Mouse (Mus musculus): ENCODE results near the gene Bicd2. TPM values are rescaled to one million over a fixed set of nuclear protein-coding genes. Genes with fewer than 3 reads are reported as not detected.
A peak's percentile ranks its signal among the peaks of the same experiment; 100 is the strongest.

The Bicd2 gene
- polyA plus RNA-seq, 1 experiment from 2014 or later: 30.1 TPM

DNA sequence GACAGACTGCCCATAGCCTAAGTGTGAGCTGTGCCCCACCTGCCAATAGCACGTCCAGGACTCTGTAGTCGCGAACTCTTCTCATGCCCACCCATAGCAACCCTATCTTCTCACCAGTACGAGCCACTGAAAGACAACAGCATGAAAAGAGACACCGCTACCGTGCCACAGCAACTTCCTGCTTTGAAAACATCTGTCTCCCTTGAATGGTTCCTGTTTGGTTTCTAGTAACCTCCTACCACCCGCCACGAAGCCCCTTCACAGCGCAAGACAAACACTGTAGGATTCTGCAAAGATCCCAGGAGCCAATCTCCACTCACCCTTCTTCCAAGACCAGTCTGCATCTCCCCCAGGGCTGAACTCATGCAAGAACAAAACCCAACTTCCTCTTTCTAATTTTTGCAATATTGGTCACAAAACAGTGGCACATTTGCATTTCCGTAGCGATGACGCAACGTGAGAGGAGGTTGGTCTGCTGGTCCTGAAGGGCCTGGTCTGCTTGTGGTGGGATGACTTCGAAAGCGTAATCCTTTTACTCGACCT lies 32.5 kb upstream of the Bicd2 start:
- Histone ChIP-seq H3K9ac (replicated peaks; ENCODE audit: low read depth, low read length) (no peak overlapping the region), H3K4me3 (replicated peaks; ENCODE audit: low read length) (no peak overlapping the region), H3K36me3 (ENCODE audit: control insufficient read depth, insufficient read depth) (no peaks in the 10 kb centered on the region; the same call in 1 of the 2 replicates), H3K27ac (ENCODE audit: low read length) (no peak overlapping the region), H3K27me3 (replicated peaks; ENCODE audit: control insufficient read depth, insufficient read depth, low read length) (no peaks in the 10 kb centered on the region), H3K9me3 (ENCODE audit: control insufficient read depth, low read length) (no peaks in the 10 kb centered on the region), H3K4me2 (ENCODE audit: low read length) (no peak overlapping the region), H3K4me1 (replicated peaks; ENCODE audit: control insufficient read depth, insufficient read depth, low read length) (peaks cover 4% of the 10 kb centered on the region)
- no peak for ATAC-seq
- WGBS: 89% methylated on average over 16 of the region's 16 CpGs

DNA sequence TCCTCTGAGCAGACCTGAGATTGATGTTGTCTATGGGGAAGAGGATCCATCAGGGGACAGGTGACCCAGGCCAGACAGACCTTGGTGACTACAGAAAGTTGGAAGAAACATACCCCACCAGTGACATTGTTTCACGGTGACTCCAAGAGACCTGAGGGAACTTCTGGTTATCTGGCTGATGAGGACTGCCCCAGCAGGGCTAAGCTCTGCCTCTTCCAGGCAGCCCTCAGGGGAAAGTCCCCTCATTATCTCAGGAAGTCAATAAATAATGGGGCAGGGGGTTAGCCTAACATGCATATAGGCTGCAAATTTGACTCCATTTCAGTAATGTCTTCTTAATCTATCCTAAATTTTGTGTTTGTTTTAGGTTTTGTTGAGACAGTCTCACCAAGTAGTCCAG lies 31.9 kb upstream of the Bicd2 start:
- ATAC-seq: no peak
- no peaks in the 10 kb centered on the region; the same call in 1 of the 2 replicates for H3K36me3 ChIP-seq (ENCODE audit: control insufficient read depth, insufficient read depth)
- 100% methylated on average over 1 of the region's 1 CpGs for WGBS
- H3K9me3 ChIP-seq (ENCODE audit: control insufficient read depth, low read length): no peaks in the 10 kb centered on the region
- peaks cover 4% of the 10 kb centered on the region for H3K4me1 ChIP-seq (replicated peaks; ENCODE audit: control insufficient read depth, insufficient read depth, low read length)
- H3K9ac ChIP-seq (replicated peaks; ENCODE audit: low read depth, low read length): no peak overlapping the region
- no peak overlapping the region for H3K4me2 ChIP-seq (ENCODE audit: low read length)
- no peak overlapping the region for H3K27ac ChIP-seq (ENCODE audit: low read length)
- H3K4me3 ChIP-seq (replicated peaks; ENCODE audit: low read length): no peak overlapping the region
- no peaks in the 10 kb centered on the region for H3K27me3 ChIP-seq (replicated peaks; ENCODE audit: control insufficient read depth, insufficient read depth, low read length)

DNA sequence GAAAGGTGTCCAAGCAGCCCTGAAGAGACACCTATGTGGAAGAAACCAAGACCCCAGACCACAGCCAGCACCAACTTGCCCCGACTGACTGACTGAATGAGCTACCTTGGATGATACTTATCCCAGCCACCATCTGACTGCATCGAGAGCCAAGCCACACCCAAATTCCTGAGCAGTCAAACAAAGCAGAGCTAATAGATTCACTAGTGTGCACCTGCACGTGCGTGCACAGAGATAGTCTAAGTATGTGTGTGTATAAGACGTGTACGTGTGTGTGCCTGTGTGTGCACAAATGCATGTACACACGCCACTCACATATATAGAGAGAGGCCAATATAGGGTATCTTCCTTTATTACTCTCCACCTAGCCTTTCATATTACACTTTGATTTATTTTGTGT lies 29.7 kb upstream of the Bicd2 start:
- no peak overlapping the region for H3K9ac ChIP-seq (replicated peaks; ENCODE audit: low read depth, low read length)
- H3K27me3 ChIP-seq (replicated peaks; ENCODE audit: control insufficient read depth, insufficient read depth, low read length): no peaks in the 10 kb centered on the region
- H3K36me3 ChIP-seq (ENCODE audit: control insufficient read depth, insufficient read depth): peaks cover 2% of the 10 kb centered on the region; the same call in 1 of the 2 replicates
- no peaks in the 10 kb centered on the region for H3K9me3 ChIP-seq (ENCODE audit: control insufficient read depth, low read length)
- WGBS: 84% methylated on average over 7 of the region's 7 CpGs
- H3K27ac ChIP-seq (ENCODE audit: low read length): no peak overlapping the region
- H3K4me1 ChIP-seq (replicated peaks; ENCODE audit: control insufficient read depth, insufficient read depth, low read length): peaks cover 9% of the 10 kb centered on the region
- no peak overlapping the region for H3K4me2 ChIP-seq (ENCODE audit: low read length)
- no peak for ATAC-seq
- H3K4me3 ChIP-seq (replicated peaks; ENCODE audit: low read length): no peak overlapping the region

DNA sequence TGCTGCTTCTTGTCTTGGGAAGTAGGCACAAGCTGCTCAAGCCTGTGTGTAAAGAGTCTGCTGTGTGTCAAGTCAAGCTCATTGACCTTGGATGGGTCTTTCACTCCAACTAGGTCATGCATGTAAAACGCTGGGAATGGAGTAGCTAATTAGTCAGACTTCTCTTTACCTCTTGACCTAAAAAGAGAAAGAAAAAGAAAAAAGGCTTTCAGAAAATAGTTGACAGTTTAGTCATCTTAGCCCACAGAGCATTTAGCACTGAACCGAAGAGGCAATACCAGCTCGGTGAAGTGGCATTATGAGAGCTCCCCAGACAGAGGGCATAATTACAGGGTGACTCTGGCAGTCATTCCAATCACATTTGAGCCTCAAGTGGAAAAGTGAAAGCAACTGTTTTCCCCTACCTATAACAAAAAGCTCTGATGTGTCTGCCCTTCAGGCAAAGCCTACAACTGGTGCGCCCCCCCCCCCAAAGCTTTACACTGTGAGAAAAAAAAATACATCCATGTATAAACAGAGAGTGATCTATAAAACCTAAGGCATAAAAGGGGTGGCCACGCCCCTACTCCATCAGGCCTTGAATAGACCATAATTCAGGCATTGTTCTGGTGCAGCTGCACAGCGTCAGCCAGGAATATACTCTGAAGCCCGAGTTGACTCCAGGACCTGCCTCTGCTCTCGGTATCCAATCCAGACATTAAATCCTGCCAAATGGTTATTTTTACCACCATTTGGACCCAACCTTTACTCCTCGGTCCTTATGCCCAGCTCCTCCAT lies 24.8 kb upstream of the Bicd2 start:
- no peaks in the 10 kb centered on the region for H3K27me3 ChIP-seq (replicated peaks; ENCODE audit: control insufficient read depth, insufficient read depth, low read length)
- WGBS: 8% methylated on average over 9 of the region's 9 CpGs
- ATAC-seq: peak; percentile 62
- H3K4me3 ChIP-seq (replicated peaks; ENCODE audit: low read length): no peak overlapping the region; the same call in 1 of the 2 replicates
- peaks cover 2% of the 10 kb centered on the region; the same call in 1 of the 2 replicates for H3K36me3 ChIP-seq (ENCODE audit: control insufficient read depth, insufficient read depth)
- peak overlapping the region; percentile 71 for H3K27ac ChIP-seq (ENCODE audit: low read length)
- H3K4me1 ChIP-seq (replicated peaks; ENCODE audit: control insufficient read depth, insufficient read depth, low read length): peaks cover 48% of the 10 kb centered on the region
- peak overlapping the region; percentile 26; the same call in 1 of the 2 replicates for H3K9ac ChIP-seq (replicated peaks; ENCODE audit: low read depth, low read length)
- no peaks in the 10 kb centered on the region for H3K9me3 ChIP-seq (ENCODE audit: control insufficient read depth, low read length)
- H3K4me2 ChIP-seq (ENCODE audit: low read length): peak overlapping the region; percentile 64

DNA sequence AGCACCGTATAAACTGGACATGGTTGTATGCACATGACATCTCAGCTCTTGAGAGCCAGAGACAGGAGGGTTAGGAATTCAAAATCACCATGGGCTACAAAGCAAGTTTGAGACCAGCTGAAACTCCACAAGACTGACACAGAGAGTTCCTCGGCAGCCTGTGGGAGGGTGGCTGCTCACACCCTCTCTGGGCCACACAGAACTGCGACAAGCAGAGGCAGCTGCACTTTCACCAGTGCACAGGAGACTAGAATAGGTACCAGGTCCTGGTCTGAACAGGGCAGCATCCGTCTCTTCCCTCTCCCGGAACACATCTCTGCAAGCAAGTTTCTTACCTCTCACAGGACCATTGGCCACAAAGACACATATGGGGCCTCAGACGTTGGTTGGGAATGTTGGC lies 23.9 kb upstream of the Bicd2 start:
- no peak overlapping the region for H3K9ac ChIP-seq (replicated peaks; ENCODE audit: low read depth, low read length)
- no peak for ATAC-seq
- peaks cover 2% of the 10 kb centered on the region; the same call in 1 of the 2 replicates for H3K36me3 ChIP-seq (ENCODE audit: control insufficient read depth, insufficient read depth)
- no peaks in the 10 kb centered on the region for H3K9me3 ChIP-seq (ENCODE audit: control insufficient read depth, low read length)
- H3K27ac ChIP-seq (ENCODE audit: low read length): peak overlapping the region; percentile 71
- no peak overlapping the region for H3K4me3 ChIP-seq (replicated peaks; ENCODE audit: low read length)
- WGBS: 69% methylated on average over 6 of the region's 6 CpGs
- no peaks in the 10 kb centered on the region for H3K27me3 ChIP-seq (replicated peaks; ENCODE audit: control insufficient read depth, insufficient read depth, low read length)
- H3K4me2 ChIP-seq (ENCODE audit: low read length): peak overlapping the region; percentile 64
- H3K4me1 ChIP-seq (replicated peaks; ENCODE audit: control insufficient read depth, insufficient read depth, low read length): peaks cover 50% of the 10 kb centered on the region

DNA sequence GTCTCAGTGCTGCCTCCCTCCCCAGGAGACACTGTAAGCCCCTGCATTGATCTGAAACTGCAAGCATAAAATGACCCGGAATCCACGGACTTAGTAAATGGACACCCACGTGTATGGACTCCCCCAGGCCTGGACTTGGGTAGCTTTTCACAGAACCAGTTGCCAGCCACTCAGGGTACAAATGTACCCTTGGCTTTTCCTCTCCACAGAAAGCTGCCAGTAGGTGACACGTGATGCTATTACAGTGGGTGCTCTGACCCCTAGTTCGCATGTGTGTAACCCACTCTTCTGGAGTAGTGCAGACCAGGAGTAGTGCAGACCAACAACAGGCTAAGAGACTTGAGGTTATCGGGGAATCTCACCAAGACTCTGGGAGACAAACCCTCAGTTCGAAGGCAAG lies 23.5 kb upstream of the Bicd2 start:
- WGBS: 88% methylated on average over 7 of the region's 7 CpGs
- Histone ChIP-seq H3K4me3 (replicated peaks; ENCODE audit: low read length) (no peak overlapping the region), H3K27me3 (replicated peaks; ENCODE audit: control insufficient read depth, insufficient read depth, low read length) (no peaks in the 10 kb centered on the region), H3K27ac (ENCODE audit: low read length) (no peak overlapping the region; the same call in 1 of the 2 replicates), H3K9ac (replicated peaks; ENCODE audit: low read depth, low read length) (no peak overlapping the region), H3K4me1 (replicated peaks; ENCODE audit: control insufficient read depth, insufficient read depth, low read length) (peaks cover 50% of the 10 kb centered on the region), H3K36me3 (ENCODE audit: control insufficient read depth, insufficient read depth) (peaks cover 2% of the 10 kb centered on the region; the same call in 1 of the 2 replicates), H3K4me2 (ENCODE audit: low read length) (peak overlapping the region; percentile 64), H3K9me3 (ENCODE audit: control insufficient read depth, low read length) (no peaks in the 10 kb centered on the region)
- ATAC-seq: no peak

DNA sequence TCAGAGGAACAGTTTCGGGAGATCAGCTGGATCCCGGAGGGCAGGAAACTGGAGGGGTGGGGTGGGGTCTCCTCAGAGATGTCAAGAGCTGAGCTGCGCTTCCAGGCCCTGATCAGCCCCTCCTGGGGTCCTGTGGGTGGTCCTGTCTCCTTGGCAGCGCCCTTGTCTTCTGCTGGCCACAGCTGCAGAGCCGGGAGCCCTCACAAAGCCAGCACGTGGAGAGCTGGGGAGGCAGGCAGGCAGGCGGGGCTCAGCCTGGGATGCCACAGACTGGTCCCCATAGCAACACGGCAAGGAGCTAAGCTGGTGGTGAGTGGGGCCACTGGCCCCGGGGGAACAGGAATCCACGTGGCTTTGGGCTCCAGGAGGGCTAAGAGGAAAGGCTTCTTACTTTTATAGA lies 21.3 kb upstream of the Bicd2 start, which contains the start of gene Fgd3:
Gene Fgd3, minus strand, starts transcription at position 272 of the 400 bp plus-strand sequence.
- Histone ChIP-seq H3K9me3 (ENCODE audit: control insufficient read depth, low read length) (no peaks in the 10 kb centered on the region), H3K4me3 (replicated peaks; ENCODE audit: low read length) (peak within 1 kb of the TSS; percentile 50), H3K9ac (replicated peaks; ENCODE audit: low read depth, low read length) (peak within 1 kb of the TSS; percentile 64), H3K27me3 (replicated peaks; ENCODE audit: control insufficient read depth, insufficient read depth, low read length) (no peaks in the 10 kb centered on the region), H3K27ac (ENCODE audit: low read length) (peak within 1 kb of the TSS; percentile 70), H3K4me1 (replicated peaks; ENCODE audit: control insufficient read depth, insufficient read depth, low read length) (peaks cover 50% of the 10 kb centered on the region), H3K36me3 (ENCODE audit: control insufficient read depth, insufficient read depth) (no peaks in the 10 kb centered on the region), H3K4me2 (ENCODE audit: low read length) (peak within 1 kb of the TSS; percentile 64)
- 0% methylated on average over 10 of the region's 10 CpGs for WGBS
- peak; percentile 93 for ATAC-seq

DNA sequence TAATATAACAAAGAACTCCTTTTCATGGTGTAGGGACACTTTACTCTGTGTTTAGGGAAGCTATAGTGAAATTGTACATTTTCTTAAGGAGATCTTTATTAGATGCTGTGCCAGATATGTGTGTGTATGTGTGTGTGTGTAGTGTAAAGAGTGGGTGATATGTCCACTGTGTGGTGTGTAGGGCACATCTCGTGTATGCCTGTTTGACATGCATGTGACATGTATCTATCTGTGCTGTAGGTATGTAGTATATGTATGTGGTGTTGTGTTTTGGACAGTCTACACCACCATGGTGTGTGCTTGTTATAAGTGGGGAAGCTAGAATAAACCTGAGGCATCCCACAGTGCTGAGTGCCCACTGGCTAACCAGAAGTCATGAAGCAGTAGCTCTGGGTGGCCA lies 20.9 kb upstream of the Bicd2 start:
- 0 out of 2 replicates have a peak, but pooled peaks have one; percentile 7 for ATAC-seq

DNA sequence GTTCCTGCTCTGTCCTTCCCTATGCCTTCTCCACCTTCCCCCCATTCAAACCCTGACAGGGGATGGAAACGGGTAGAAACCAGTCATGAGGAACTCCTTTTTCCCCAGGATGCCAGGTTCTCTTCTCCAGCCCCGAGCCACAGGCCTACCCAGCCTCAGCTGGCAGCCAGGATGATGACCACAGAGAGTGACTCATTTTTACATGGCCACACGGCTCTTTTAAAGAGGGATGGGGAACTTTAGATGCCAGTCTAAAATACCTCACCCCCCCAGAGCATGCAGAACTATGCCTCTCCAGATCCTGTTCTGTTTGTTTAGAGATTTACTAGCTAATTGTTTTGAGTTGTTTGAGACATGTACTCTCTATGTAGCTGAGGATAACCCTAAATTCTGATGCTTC lies 19.9 kb upstream of the Bicd2 start:
- no peak overlapping the region for H3K9ac ChIP-seq (replicated peaks; ENCODE audit: low read depth, low read length)
- no peaks in the 10 kb centered on the region for H3K27me3 ChIP-seq (replicated peaks; ENCODE audit: control insufficient read depth, insufficient read depth, low read length)
- H3K9me3 ChIP-seq (ENCODE audit: control insufficient read depth, low read length): no peaks in the 10 kb centered on the region
- H3K4me2 ChIP-seq (ENCODE audit: low read length): no peak overlapping the region
- no peak for ATAC-seq
- no peak overlapping the region for H3K4me3 ChIP-seq (replicated peaks; ENCODE audit: low read length)
- H3K36me3 ChIP-seq (ENCODE audit: control insufficient read depth, insufficient read depth): no peaks in the 10 kb centered on the region
- 81% methylated on average over 3 of the region's 3 CpGs for WGBS
- H3K27ac ChIP-seq (ENCODE audit: low read length): no peak overlapping the region
- peaks cover 46% of the 10 kb centered on the region for H3K4me1 ChIP-seq (replicated peaks; ENCODE audit: control insufficient read depth, insufficient read depth, low read length)

More for the DNA sequence above, 20.9 kb upstream of the Bicd2 start:
- Histone ChIP-seq H3K9me3 (ENCODE audit: control insufficient read depth, low read length) (no peaks in the 10 kb centered on the region), H3K4me3 (replicated peaks; ENCODE audit: low read length) (peak overlapping the region; percentile 50), H3K9ac (replicated peaks; ENCODE audit: low read depth, low read length) (peak overlapping the region; percentile 64), H3K4me1 (replicated peaks; ENCODE audit: control insufficient read depth, insufficient read depth, low read length) (peaks cover 50% of the 10 kb centered on the region), H3K36me3 (ENCODE audit: control insufficient read depth, insufficient read depth) (no peaks in the 10 kb centered on the region), H3K27me3 (replicated peaks; ENCODE audit: control insufficient read depth, insufficient read depth, low read length) (no peaks in the 10 kb centered on the region), H3K27ac (ENCODE audit: low read length) (peak overlapping the region; percentile 70; the same call in 1 of the 2 replicates), H3K4me2 (ENCODE audit: low read length) (peak overlapping the region; percentile 64)
- WGBS: 65% methylated on average over 1 of the region's 1 CpGs
